Mouse (Mus musculus) heart, embryonic 13.5 days (tissue): ENCODE measurements around the gene Slc28a1. TPM values are rescaled to one million over a fixed set of nuclear protein-coding genes. Genes with fewer than 3 reads are reported as not detected.
"Not testable (repeated sequence)": the region's sequence is repeated elsewhere in the genome, so short reads cannot be mapped to it uniquely, and the experiment has no call there.

Experiments used
- ATAC-seq: fragments of 200-750 bp; cut with Nextera tagmentation; 2 replicates; pipeline ENCODE4 v1.8.0; 2017; ENCODE audit warnings: moderate TSS enrichment; ENCODE audit not compliant: insufficient number of reproducible peaks, low FRiP score, low TSS enrichment; ENCODE audit errors: extremely low read depth
- H3K27ac ChIP-seq: fragments of 300-500 bp; sonication (generic); replicated peaks from 2 replicates; pipeline ENCODE4 v1.5.1; 2015; ENCODE audit warnings: moderate library complexity, mild to moderate bottlenecking, inconsistent platforms
- H3K27me3 ChIP-seq: fragments of 300-500 bp; sonication (generic); replicated peaks from 2 replicates; pipeline ENCODE4 v1.6.1; 2015; ENCODE audit warnings: mild to moderate bottlenecking, inconsistent platforms
- H3K36me3 ChIP-seq: fragments of 300-500 bp; sonication (generic); 2 replicates; pipeline ENCODE4 v1.6.1; 2015; ENCODE audit warnings: mild to moderate bottlenecking, inconsistent platforms
- H3K4me1 ChIP-seq: fragments of 300-500 bp; sonication (generic); 2 replicates; pipeline ENCODE4 v1.6.1; 2015; ENCODE audit warnings: inconsistent platforms
- H3K4me2 ChIP-seq: fragments of 300-500 bp; sonication (generic); 2 replicates; pipeline ENCODE4 v1.6.1; 2015; ENCODE audit warnings: inconsistent platforms, mild to moderate bottlenecking, moderate library complexity
- H3K4me3 ChIP-seq: fragments of 300-500 bp; sonication (generic); 2 replicates; pipeline ENCODE4 v1.5.1; 2015; ENCODE audit warnings: moderate library complexity, mild to moderate bottlenecking, inconsistent platforms
- H3K9ac ChIP-seq: fragments of 300-500 bp; sonication (generic); 2 replicates; pipeline ENCODE4 v1.6.1; 2015; ENCODE audit warnings: inconsistent platforms, mild to moderate bottlenecking, moderate library complexity
- H3K9me3 ChIP-seq: fragments of 300-500 bp; sonication (generic); 2 replicates; pipeline ENCODE4 v1.6.1; 2016; ENCODE audit warnings: inconsistent platforms
- WGBS: fragments of 180-500 bp; shearing (Covaris S2); methylation state at CpG from one replicate; pipeline ENCODE4 v1.1.7; 2015; ENCODE audit warnings: mixed read lengths; 5-methylcytosine and 5-hydroxymethylcytosine counted together
- polyA plus RNA-seq: library from polyadenylated mRNA; unstranded; fragments of >200 nt; fragmentation: Nextera tagmentation; extraction: Ambion mirVana; gene quantifications from 2 replicates; pipeline ENCODE4 v1.2.1, GENCODE M21; 2015

Gene Slc28a1
- polyA plus RNA-seq, 1 experiment from 2014 or later, result 0.05 TPM

GRCm38 (mm10) chr7:81196796-81197195, 82.2 kb downstream of the Slc28a1 start:
- WGBS, result 53% methylated on average over 3 of the region's 3 CpGs
- Histone ChIP-seq H3K4me1 (peaks cover 11% of the 10 kb centered on the region), H3K36me3 (no peaks in the 10 kb centered on the region), H3K9ac (no peak overlapping the region), H3K27me3 (0 out of 2 replicates have a peak, but pooled peaks cover 5% of the 10 kb centered on the region), H3K9me3 (no peaks in the 10 kb centered on the region), H3K4me2 (no peak overlapping the region), H3K4me3 (no peak overlapping the region), H3K27ac (no peak overlapping the region)
- no peak for ATAC-seq

DNA sequence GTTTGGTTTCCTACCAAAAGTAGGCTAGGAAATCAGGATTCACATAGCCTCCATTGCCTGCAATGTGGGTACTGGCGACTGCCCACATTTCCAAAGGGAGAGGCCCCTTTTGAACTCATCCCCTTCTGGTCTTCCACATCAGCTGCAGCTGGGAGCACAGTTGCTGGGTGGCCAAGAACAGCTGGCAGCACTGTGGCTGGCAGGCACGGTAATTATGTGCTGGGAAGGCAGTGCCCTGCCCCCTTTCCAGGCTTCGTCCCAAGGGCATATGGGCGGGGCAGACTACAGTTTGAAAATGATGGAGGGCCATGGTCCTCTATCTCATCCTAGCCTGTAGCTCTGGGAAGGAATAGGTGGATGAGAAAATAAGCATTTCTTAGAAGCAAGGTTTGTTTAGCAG, 83.9 kb downstream of the Slc28a1 start:
- Histone ChIP-seq H3K9me3 (no peaks in the 10 kb centered on the region), H3K36me3 (no peaks in the 10 kb centered on the region), H3K9ac (no peak overlapping the region), H3K4me2 (no peak overlapping the region), H3K27me3 (0 out of 2 replicates have a peak, but pooled peaks cover 5% of the 10 kb centered on the region), H3K4me1 (peaks cover 11% of the 10 kb centered on the region), H3K4me3 (no peak overlapping the region), H3K27ac (no peak overlapping the region)
- 44% methylated on average over 4 of the region's 4 CpGs for whole genome bisulfite sequencing
- no peak for ATAC-seq

DNA sequence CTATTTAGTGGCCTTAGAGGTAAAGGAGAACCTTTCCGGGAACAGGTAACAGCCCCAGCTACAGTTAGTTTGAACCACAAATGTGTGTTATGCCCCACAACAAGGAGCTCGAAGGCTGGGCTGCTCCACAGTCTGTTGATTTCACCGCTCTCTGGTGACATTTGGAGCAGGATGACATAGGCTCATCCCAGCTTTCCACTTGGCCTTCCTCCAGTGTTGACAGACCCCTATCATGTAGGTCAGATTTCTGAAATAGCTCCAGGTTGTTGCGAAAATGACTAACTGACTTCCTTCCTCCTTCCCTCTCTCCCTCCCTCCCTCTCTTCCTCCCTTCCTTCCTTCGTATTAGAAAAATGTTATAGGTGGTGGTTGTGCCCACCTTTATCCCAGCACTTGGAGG, 84.5 kb downstream of the Slc28a1 start:
- peaks cover 11% of the 10 kb centered on the region for H3K4me1 ChIP-seq
- WGBS, result 43% methylated on average over 5 of the region's 5 CpGs
- H3K27me3 ChIP-seq, result 0 out of 2 replicates have a peak, but pooled peaks cover 5% of the 10 kb centered on the region
- H3K9me3 ChIP-seq, result no peaks in the 10 kb centered on the region
- no peaks in the 10 kb centered on the region for H3K36me3 ChIP-seq
- H3K4me3 ChIP-seq, result no peak overlapping the region
- no peak overlapping the region for H3K27ac ChIP-seq
- no peak overlapping the region for H3K4me2 ChIP-seq
- no peak for ATAC-seq
- H3K9ac ChIP-seq, result no peak overlapping the region

GRCm38 (mm10) chr7:81199757-81200156, 85.2 kb downstream of the Slc28a1 start:
- Histone ChIP-seq H3K9ac (no peak overlapping the region), H3K27me3 (0 out of 2 replicates have a peak, but pooled peaks cover 5% of the 10 kb centered on the region), H3K27ac (no peak overlapping the region), H3K4me2 (no peak overlapping the region), H3K9me3 (no peaks in the 10 kb centered on the region), H3K4me3 (no peak overlapping the region), H3K4me1 (peaks cover 11% of the 10 kb centered on the region), H3K36me3 (no peaks in the 10 kb centered on the region)
- WGBS, result 63% methylated on average over 4 of the region's 4 CpGs
- no peak for ATAC-seq

DNA sequence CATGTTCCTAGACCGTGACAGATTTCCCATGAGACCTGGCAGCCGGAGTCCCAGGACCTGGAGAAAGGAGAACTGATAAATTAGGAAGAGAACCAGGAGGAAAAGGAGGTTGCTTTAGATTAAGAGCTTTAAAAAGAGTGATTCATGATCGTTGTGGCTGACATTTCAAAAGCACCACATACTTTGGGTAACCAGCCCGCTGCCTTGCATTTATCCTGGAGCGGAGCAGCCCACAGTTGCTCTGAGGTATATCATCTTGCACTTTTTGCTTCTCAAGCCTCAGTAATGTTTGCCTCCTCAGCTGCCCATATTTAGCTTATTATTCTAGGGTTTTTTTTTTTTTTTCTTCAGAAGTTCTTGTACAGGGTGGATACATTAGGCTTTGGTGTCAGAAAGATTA, 87.8 kb downstream of the Slc28a1 start:
- H3K36me3 ChIP-seq, result no peaks in the 10 kb centered on the region
- H3K4me1 ChIP-seq, result peaks cover 11% of the 10 kb centered on the region
- H3K27ac ChIP-seq, result no peak overlapping the region
- no peak overlapping the region for H3K9ac ChIP-seq
- WGBS, result 51% methylated on average over 5 of the region's 5 CpGs
- no peaks in the 10 kb centered on the region for H3K9me3 ChIP-seq
- no peak overlapping the region for H3K4me3 ChIP-seq
- peaks cover 7% of the 10 kb centered on the region; the same call in 1 of the 2 replicates for H3K27me3 ChIP-seq
- H3K4me2 ChIP-seq, result no peak overlapping the region
- no peak for ATAC-seq

DNA sequence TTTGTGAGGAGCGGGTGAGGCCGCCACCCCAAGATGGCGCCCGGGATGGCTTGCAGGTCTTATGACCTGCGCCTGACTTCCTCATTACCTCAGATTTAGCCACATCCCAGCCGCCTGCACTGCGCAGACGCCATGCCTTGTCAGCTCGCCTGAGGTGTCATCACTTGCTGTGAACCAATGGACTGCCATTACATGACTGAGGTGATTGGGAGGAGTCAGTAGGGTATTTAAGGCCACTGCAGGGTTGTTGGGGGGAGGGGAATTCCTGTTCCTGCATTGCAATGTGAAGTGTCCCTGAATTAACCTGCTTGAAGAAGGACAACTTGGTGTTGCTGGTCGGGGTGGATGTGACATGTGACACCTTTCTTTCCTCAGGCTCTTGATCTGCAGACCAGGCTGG, 89.0 kb downstream of the Slc28a1 start:
- not testable (repeated sequence) for H3K27ac ChIP-seq, H3K9ac ChIP-seq, ATAC-seq, H3K9me3 ChIP-seq, H3K4me2 ChIP-seq, H3K4me3 ChIP-seq, H3K4me1 ChIP-seq, H3K27me3 ChIP-seq, H3K36me3 ChIP-seq
- 74% methylated on average over 10 of the region's 10 CpGs for WGBS

DNA sequence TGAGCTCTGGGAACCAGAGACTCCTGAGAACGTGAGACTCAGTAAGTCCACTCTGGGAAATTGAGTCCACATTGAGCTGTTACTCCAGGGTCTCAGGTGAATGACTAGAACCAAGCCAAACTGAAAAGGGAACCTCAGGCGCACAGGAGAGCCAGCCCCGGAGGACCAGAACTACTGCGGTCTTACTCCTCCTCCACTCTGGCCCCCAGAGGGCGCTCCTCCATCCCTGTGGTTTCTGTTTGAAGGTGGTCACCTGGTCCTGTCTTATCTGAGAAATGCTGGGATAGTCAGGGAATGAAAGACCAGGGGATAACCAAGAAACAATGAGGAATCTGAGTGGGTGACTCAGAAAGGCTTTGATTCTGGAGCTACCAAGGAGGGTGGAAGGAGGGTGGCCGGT, 94.3 kb downstream of the Slc28a1 start:
- 19% methylated on average over 6 of the region's 6 CpGs for WGBS
- H3K9ac ChIP-seq, result no peak overlapping the region
- ATAC-seq, result no peak
- H3K27ac ChIP-seq, result no peak overlapping the region
- H3K4me2 ChIP-seq, result no peak overlapping the region
- H3K4me3 ChIP-seq, result no peak overlapping the region
- H3K27me3 ChIP-seq, result peaks cover 42% of the 10 kb centered on the region
- no peaks in the 10 kb centered on the region for H3K36me3 ChIP-seq
- H3K4me1 ChIP-seq, result peaks cover 22% of the 10 kb centered on the region
- H3K9me3 ChIP-seq, result no peaks in the 10 kb centered on the region

DNA sequence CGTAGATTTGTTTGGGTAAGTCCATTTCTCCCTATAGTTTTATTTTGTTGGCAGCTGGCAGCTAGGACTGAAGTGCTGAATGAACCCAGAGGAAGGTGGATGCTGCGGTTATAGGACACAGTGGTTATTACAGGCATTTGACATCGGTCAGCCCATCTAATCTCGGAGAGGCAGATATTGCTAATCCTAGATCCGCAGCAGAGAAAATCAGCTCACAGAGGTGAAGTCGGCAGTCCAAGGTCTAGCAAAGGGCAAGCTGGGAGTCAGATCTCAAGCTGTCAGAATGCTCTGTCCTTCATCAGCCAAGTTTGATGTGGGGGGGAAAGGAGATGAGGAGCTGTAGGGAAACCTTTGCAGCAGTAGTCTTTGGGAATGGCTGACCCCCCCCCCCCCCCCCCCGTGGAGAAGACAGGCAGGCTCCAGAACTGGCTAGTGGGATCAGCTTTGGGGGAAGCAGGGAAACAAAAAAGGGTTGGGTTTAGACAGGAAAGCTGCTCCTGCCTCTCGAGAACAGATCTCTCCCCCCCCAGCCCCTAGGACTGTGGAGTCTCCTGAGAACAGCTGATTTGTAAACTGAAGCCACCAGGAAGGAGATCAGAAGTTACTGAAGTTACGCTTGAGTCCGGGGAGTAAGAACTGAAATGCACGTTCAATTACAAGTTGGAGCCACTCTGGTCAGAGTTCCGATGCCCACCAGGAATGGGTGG, 95.5 kb downstream of the Slc28a1 start:
- no peak overlapping the region for H3K9ac ChIP-seq
- no peak for ATAC-seq
- no peak overlapping the region for H3K4me3 ChIP-seq
- H3K4me2 ChIP-seq, result no peak overlapping the region
- 38% methylated on average over 12 of the region's 12 CpGs for WGBS
- no peak overlapping the region for H3K27ac ChIP-seq
- H3K27me3 ChIP-seq, result peaks cover 53% of the 10 kb centered on the region
- peaks cover 26% of the 10 kb centered on the region for H3K4me1 ChIP-seq
- H3K9me3 ChIP-seq, result no peaks in the 10 kb centered on the region
- H3K36me3 ChIP-seq, result no peaks in the 10 kb centered on the region

DNA sequence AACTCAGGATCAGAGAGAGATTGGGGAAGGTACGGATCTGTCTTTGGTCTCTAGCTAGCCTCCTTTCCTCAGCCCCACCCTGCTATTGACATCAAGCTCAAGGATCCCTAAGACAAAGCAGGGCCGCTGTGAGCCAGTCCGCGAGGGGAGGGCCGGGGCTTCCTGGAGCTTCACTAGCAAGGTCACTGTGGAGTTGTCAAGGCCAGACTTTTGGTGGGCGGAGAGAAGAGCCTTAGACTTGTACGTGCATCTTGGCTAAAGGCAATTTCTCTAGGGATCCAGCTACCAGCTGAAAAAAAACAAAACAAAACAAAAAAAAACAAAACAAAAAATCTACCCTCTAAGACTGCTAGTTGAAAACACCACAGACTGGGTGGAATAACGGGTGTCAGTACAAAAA, 97.2 kb downstream of the Slc28a1 start:
- Histone ChIP-seq H3K27me3 (peaks cover 57% of the 10 kb centered on the region), H3K9me3 (no peaks in the 10 kb centered on the region), H3K4me2 (peak overlapping the region; percentile 83), H3K9ac (peak overlapping the region; percentile 78), H3K4me3 (peak overlapping the region; percentile 67), H3K4me1 (peaks cover 26% of the 10 kb centered on the region), H3K36me3 (no peaks in the 10 kb centered on the region), H3K27ac (0 out of 2 replicates have a peak overlapping the region, but pooled peaks have one; percentile 73)
- no peak for ATAC-seq
- WGBS, result under 1% methylated on average over 8 of the region's 8 CpGs

- Histone ChIP-seq H3K4me3 (peak overlapping the region; percentile 67), H3K4me2 (peak overlapping the region; percentile 83), H3K9me3 (no peaks in the 10 kb centered on the region), H3K27ac (peak overlapping the region; percentile 73), H3K9ac (peak overlapping the region; percentile 78), H3K27me3 (peaks cover 57% of the 10 kb centered on the region), H3K36me3 (no peaks in the 10 kb centered on the region), H3K4me1 (peaks cover 26% of the 10 kb centered on the region)
- WGBS, result 2% methylated on average over 22 of the region's 22 CpGs
- ATAC-seq, result no peak
Measured at GRCm38 (mm10) chr7:81212261-81212681, 97.7 kb downstream of the Slc28a1 start.

- H3K4me3 ChIP-seq, result peak overlapping the region; percentile 67
- H3K27me3 ChIP-seq, result peaks cover 57% of the 10 kb centered on the region
- ATAC-seq, result peak; percentile 64
- no peaks in the 10 kb centered on the region for H3K36me3 ChIP-seq
- under 1% methylated on average over 57 of the region's 57 CpGs for WGBS
- peak overlapping the region; percentile 81 for H3K9ac ChIP-seq
- H3K9me3 ChIP-seq, result no peaks in the 10 kb centered on the region
- H3K27ac ChIP-seq, result peak overlapping the region; percentile 73
- H3K4me1 ChIP-seq, result peaks cover 26% of the 10 kb centered on the region
- peak overlapping the region; percentile 83 for H3K4me2 ChIP-seq
Measured at GRCm38 (mm10) chr7:81212697-81213346, 98.2 kb downstream of the Slc28a1 start.
